Mouse (Mus musculus) CD4-positive helper T cell, adult 2 months (primary cell): Measurements from ENCODE around the gene St3gal4.

Experiments used
- DNase-seq: peaks from one replicate; pipeline ENCODE4 v3.0.0-alpha.2; 2012; ENCODE audit warnings: low read depth, missing footprints, low spot score

St3gal4 gene

GRCm38 (mm10) chr9:35048449-35048848, 70.6 kb downstream of the St3gal4 start:
- no peak for DNase-seq

DNA sequence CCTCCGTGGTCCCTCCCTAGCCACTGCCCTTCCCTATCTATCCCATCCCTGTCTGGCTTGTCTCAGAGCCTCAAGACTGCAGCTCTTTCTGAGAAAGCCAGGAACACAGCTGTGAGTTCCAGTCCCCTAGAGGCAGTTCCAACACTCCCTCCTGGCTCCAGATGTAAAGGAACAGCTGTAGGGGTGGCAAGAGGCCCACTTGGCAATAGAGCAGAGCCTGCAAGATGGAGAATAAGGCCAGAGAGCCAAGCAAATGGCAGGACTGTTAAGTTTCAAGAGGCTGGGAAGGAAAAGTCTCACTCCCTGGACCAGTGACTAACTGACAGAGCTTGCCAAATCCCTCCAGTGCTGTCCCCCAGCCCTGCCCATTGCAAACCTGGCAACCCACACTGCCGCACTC, 73.3 kb downstream of the St3gal4 start:
- DNase-seq: no peak

DNA sequence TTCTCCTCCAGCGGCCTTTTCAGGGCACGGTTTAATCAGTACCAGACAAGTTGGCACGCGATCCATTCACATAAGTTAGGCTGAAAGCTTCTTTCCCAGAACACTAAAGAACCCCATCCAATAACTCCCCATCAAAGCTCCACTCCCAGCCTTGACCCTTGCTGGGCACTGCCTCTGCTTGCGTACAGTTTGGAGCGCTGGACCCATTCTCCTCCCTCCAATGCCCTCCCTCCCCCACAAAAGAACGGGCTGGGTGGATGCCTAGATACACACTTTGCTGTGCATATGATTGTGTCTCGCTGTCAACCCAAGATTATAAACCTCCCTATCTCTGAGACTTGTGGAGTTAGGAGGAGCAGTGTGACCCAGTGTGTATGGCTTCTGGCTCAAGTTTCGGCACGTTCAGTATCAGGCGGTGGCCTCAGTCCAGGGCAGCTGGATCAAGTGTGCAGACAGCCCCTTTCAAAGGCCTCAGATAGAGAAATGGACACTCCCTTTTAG, 74.0 kb downstream of the St3gal4 start:
- no peak for DNase-seq

GRCm38 (mm10) chr9:35044458-35044857, 74.6 kb downstream of the St3gal4 start:
- DNase-seq: no peak

DNA sequence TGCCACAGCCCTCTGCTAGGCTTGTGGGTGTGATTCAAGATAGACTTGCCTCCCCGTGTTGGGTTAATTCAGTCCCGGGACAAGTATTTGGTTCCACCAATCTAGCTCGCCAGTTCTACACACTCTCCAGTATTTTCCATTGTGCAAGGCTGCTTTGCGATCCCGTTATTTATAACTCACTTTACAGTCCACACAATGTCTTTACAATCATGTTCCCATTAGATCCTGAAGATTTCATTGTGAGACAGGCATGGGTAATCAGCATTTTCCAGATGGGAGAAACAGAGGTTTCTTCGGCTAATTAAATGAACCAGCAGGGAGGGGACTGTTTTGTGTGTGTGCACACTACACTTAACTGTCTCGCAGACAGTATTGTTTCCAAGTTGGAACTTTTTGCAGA, 75.4 kb downstream of the St3gal4 start:
- no peak for DNase-seq

DNA sequence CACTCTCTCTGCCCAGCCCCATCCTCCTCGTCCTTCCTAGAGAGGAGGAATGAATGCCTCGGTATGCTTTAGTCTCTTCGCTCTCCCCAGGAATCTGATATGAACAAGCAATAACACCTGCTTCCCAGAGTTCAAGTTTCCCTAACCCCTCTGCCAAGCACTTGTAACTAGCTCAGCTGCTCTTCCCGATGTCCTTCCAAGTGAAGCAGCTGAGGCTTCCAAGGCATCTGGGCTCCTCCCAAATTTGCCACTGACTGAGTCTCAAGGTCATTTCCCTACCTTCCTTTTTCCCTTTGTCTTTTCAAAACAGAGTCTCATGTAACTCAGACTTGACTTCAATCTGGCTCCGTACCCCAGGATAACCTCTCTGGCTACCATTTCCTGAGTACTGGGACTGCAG, 77.6 kb downstream of the St3gal4 start:
- DNase-seq: no peak

- no peak for DNase-seq
These were observed 79.2 kb downstream of the St3gal4 start for GRCm38 (mm10) chr9:35039846-35040245.

- no peak for DNase-seq
These were observed 80.0 kb downstream of the St3gal4 start for GRCm38 (mm10) chr9:35038922-35039586.

- no peak for DNase-seq
These were observed 84.0 kb downstream of the St3gal4 start for GRCm38 (mm10) chr9:35035074-35035473.

DNA sequence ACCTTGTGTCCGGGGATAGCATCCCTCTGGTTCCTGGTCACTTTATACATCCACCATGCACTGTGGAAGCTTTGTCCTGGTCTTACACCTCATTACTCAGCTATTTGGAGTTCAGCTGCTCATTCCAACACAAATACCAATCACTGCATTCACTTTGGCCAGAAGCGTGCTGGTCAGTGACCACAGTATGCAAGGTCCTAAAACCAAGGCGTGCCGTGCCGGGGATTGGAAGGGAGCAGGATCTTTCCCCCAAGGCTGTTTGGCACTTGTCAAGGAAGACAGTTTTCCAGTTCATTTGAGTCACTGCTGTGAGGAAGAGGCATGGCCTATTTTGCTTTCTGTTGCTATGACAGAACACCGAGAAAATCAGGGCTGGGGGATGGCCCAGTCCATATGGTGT, 86.6 kb downstream of the St3gal4 start:
- no peak for DNase-seq

- DNase-seq: no peak
These were observed 88.2 kb downstream of the St3gal4 start for GRCm38 (mm10) chr9:35030823-35031222.

- DNase-seq: no peak
These were observed 91.6 kb downstream of the St3gal4 start for GRCm38 (mm10) chr9:35027382-35027997.

- no peak for DNase-seq
These were observed 92.2 kb downstream of the St3gal4 start for GRCm38 (mm10) chr9:35026897-35027311.

GRCm38 (mm10) chr9:35026311-35026710, 92.8 kb downstream of the St3gal4 start:
- DNase-seq: no peak

- DNase-seq: no peak
These were observed 94.2 kb downstream of the St3gal4 start for GRCm38 (mm10) chr9:35024591-35025496.

- no peak for DNase-seq
These were observed 97.3 kb downstream of the St3gal4 start for GRCm38 (mm10) chr9:35021744-35022143.

GRCm38 (mm10) chr9:35020015-35020653, 98.9 kb downstream of the St3gal4 start:
- no peak for DNase-seq

- DNase-seq: no peak
These were observed 99.7 kb downstream of the St3gal4 start for GRCm38 (mm10) chr9:35019372-35019771.

DNA sequence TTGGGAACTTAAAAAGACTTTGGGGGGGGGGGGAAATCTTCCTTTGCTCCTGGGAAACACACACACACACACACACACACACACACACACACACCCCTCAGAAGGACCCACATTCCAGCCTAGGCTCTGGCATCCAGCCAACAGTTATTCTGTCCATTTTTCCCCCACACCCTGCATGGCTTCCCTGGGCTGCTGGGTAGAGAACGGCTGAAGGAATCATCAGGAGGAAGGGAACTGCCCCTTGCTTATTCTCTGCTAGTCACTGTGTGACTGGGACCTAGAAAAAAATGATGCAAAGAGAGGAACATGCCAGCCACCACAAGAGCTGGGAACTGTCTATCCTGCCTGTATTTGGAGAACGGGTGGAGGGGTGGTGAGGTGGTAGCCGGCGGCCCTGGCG, 101.0 kb downstream of the St3gal4 start:
- no peak for DNase-seq

DNA sequence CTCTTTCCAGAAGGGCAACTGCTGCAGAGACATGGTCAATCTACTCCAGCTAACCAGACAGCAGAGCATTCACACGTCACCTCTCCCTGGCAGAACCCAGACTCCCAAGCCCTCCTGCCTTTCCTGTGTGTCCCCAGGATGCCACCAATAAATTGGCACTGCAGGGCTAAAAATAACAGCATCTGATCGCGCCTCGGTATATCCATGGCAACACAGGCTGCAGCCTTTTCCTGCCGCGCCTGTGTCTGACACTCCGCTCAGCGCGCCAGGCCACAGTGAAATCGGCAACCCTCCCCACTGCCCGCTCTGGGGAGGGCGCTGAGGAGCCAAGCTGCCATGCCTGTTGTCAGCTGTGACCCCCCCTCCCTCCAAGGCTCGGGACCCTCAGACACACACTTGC, 101.5 kb downstream of the St3gal4 start:
- DNase-seq: no peak

DNA sequence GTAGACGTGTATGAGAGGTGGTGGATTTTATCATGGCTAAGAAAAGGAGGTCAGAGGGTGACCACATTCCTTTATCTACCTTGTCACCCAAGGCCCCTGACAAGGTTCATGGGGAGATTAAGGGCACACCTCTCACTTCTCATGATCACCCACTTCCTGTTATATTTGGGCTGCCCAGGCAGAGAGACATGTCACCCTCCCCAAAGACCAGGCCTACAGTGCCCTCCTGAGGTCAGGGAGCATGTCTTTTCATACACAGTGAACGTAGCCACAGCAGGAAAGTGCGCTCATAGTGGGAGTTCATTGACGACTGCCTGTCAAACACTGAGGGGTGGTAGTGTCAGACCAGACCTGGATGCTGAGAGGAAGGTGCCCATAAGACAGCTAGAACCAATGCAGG, 102.3 kb downstream of the St3gal4 start:
- peak; percentile 32 for DNase-seq
